Mouse (Mus musculus): ENCODE data around the gene Hcrtr1. TPM values are rescaled to one million over a fixed set of nuclear protein-coding genes. Genes with fewer than 3 reads are reported as not detected.

Gene Hcrtr1
- polyA plus RNA-seq, 1 experiment from 2014 or later: 1.7 TPM

Other genes starting within 250 kb of the Hcrtr1 start
- gene Spocd1, start 210.1 kb downstream of the Hcrtr1 start, polyA plus RNA-seq (2014; fragmentation: Nextera tagmentation; extraction: Ambion mirVana): not detected in 2 replicates
- gene Adgrb2, start 154.5 kb downstream of the Hcrtr1 start, polyA plus RNA-seq (2014; fragmentation: Nextera tagmentation; extraction: Ambion mirVana): 16.9 and 19.0 TPM in 2 replicates
- gene Col16a1, start 91.5 kb downstream of the Hcrtr1 start, polyA plus RNA-seq (2014; fragmentation: Nextera tagmentation; extraction: Ambion mirVana): 10.1 and 11.1 TPM in 2 replicates
- 66.0 and 77.7 TPM in 2 replicates for gene Pef1, start 36.8 kb downstream of the Hcrtr1 start, polyA plus RNA-seq (2014; fragmentation: Nextera tagmentation; extraction: Ambion mirVana)
- 6.6 and 8.5 TPM in 2 replicates for gene Tinagl1, start 35.8 kb upstream of the Hcrtr1 start, polyA plus RNA-seq (2014; fragmentation: Nextera tagmentation; extraction: Ambion mirVana)
- 0.86 and 2.4 TPM in 2 replicates for gene Gm853, start 83.0 kb upstream of the Hcrtr1 start, polyA plus RNA-seq (2014; fragmentation: Nextera tagmentation; extraction: Ambion mirVana)
- 32.3 and 35.5 TPM in 2 replicates for gene Serinc2, start 139.8 kb upstream of the Hcrtr1 start, polyA plus RNA-seq (2014; fragmentation: Nextera tagmentation; extraction: Ambion mirVana)
- gene Fabp3, start 169.2 kb upstream of the Hcrtr1 start, polyA plus RNA-seq (2014; fragmentation: Nextera tagmentation; extraction: Ambion mirVana): 272 and 285 TPM in 2 replicates
- 0.46 TPM in 1 of 2 replicates, not detected in the other for gene Gm10570, start 169.3 kb upstream of the Hcrtr1 start, polyA plus RNA-seq (2014; fragmentation: Nextera tagmentation; extraction: Ambion mirVana)
- gene Zcchc17, start 220.6 kb upstream of the Hcrtr1 start, polyA plus RNA-seq (2014; fragmentation: Nextera tagmentation; extraction: Ambion mirVana): 88.1 and 89.8 TPM in 2 replicates
- gene Snrnp40, start 220.8 kb upstream of the Hcrtr1 start, polyA plus RNA-seq (2014; fragmentation: Nextera tagmentation; extraction: Ambion mirVana): 92.5 and 94.6 TPM in 2 replicates

Measured in hindbrain, embryonic 14.5 days (tissue).